Mouse (Mus musculus): ENCODE data around the gene Actr5. TPM values are rescaled to one million over a fixed set of nuclear protein-coding genes. Genes with fewer than 3 reads are reported as not detected.

Gene Actr5
- polyA plus RNA-seq, 2 experiments: 3.6 to 4.9 TPM

GRCm38 (mm10) chr2:158659346-158659745 is 34.7 kb downstream of the Actr5 start:
- H3K9ac ChIP-seq (replicated peaks): no peak overlapping the region
- H3K4me1 ChIP-seq (replicated peaks; ENCODE audit: control insufficient read depth in 2 of 2, insufficient read depth in 2 of 2, low read length in 1 of 2): no peaks in the 10 kb centered on the region; a peak in 1 of 4 replicates
- H3K27me3 ChIP-seq (ENCODE audit: control insufficient read depth, insufficient read depth, low read length): no peaks in the 10 kb centered on the region
- no peak overlapping the region for H3K4me3 ChIP-seq (ENCODE audit: insufficient read depth in 1 of 2, low read depth in 2 of 2, low read length in 2 of 2)
- WGBS (ENCODE audit: insufficient replicate concordance): 61% methylated on average over 3 of the region's 3 CpGs
- H3K9me3 ChIP-seq (ENCODE audit: control insufficient read depth, low read length): no peaks in the 10 kb centered on the region
- TF ChIP-seq EP300 (IDR thresholded peaks at IDR 0.05; ENCODE audit: low read depth): no peak
- no peak for TF ChIP-seq CTCF (IDR thresholded peaks at IDR 0.05; ENCODE audit: low read depth)
- DNase-seq (ENCODE audit: low read depth in 3 of 3, low spot score in 3 of 3) (no peak), ATAC-seq (ENCODE audit: insufficient read depth) (no peak)
- no peaks in the 10 kb centered on the region for H3K36me3 ChIP-seq (replicated peaks; ENCODE audit: control insufficient read depth, insufficient read depth, low read depth)
- no peak overlapping the region for H3K27ac ChIP-seq
- H3K4me2 ChIP-seq (ENCODE audit: low read depth): no peak overlapping the region

GRCm38 (mm10) chr2:158665098-158665497 is 40.4 kb downstream of the Actr5 start, which contains the start of gene Ppp1r16b:
Ppp1r16b (plus strand) TSS chr2:158665398.
- Histone ChIP-seq H3K27ac (no peak within 1 kb of the TSS), H3K4me2 (ENCODE audit: low read depth) (no peak within 1 kb of the TSS), H3K36me3 (replicated peaks; ENCODE audit: control insufficient read depth, insufficient read depth, low read depth) (no peaks in the 10 kb centered on the region), H3K9me3 (ENCODE audit: control insufficient read depth, low read length) (no peaks in the 10 kb centered on the region), H3K4me3 (ENCODE audit: insufficient read depth in 1 of 2, low read depth in 2 of 2, low read length in 2 of 2) (no peak within 1 kb of the TSS), H3K9ac (replicated peaks) (no peak within 1 kb of the TSS), H3K4me1 (replicated peaks; ENCODE audit: control insufficient read depth in 2 of 2, insufficient read depth in 2 of 2, low read length in 1 of 2) (no peaks in the 10 kb centered on the region), H3K27me3 (ENCODE audit: control insufficient read depth, insufficient read depth, low read length) (peaks cover 43% of the 10 kb centered on the region)
- ATAC-seq (ENCODE audit: insufficient read depth): no peak
- DNase-seq (ENCODE audit: low read depth in 3 of 3, low spot score in 3 of 3): no peak
- WGBS (ENCODE audit: insufficient replicate concordance): 45% methylated on average over 4 of the region's 4 CpGs
- no peak for TF ChIP-seq EP300 (IDR thresholded peaks at IDR 0.05; ENCODE audit: low read depth)
- no peak for TF ChIP-seq CTCF (IDR thresholded peaks at IDR 0.05; ENCODE audit: low read depth)

GRCm38 (mm10) chr2:158666071-158666800 is 41.5 kb downstream of the Actr5 start:
- no peaks in the 10 kb centered on the region for H3K9me3 ChIP-seq (ENCODE audit: control insufficient read depth, low read length)
- H3K4me2 ChIP-seq (ENCODE audit: low read depth): no peak overlapping the region
- no peak overlapping the region for H3K27ac ChIP-seq
- no peaks in the 10 kb centered on the region for H3K4me1 ChIP-seq (replicated peaks; ENCODE audit: control insufficient read depth in 2 of 2, insufficient read depth in 2 of 2, low read length in 1 of 2)
- no peak overlapping the region for H3K4me3 ChIP-seq (ENCODE audit: insufficient read depth in 1 of 2, low read depth in 2 of 2, low read length in 2 of 2)
- no peak for ATAC-seq (ENCODE audit: insufficient read depth)
- H3K27me3 ChIP-seq (ENCODE audit: control insufficient read depth, insufficient read depth, low read length): peaks cover 43% of the 10 kb centered on the region
- H3K36me3 ChIP-seq (replicated peaks; ENCODE audit: control insufficient read depth, insufficient read depth, low read depth): no peaks in the 10 kb centered on the region
- WGBS (ENCODE audit: insufficient replicate concordance): 11% methylated on average over 13 of the region's 13 CpGs
- TF ChIP-seq EP300 (IDR thresholded peaks at IDR 0.05; ENCODE audit: low read depth) (no peak), CTCF (IDR thresholded peaks at IDR 0.05; ENCODE audit: low read depth) (no peak)
- H3K9ac ChIP-seq (replicated peaks): no peak overlapping the region
- peak in 1 of 3 experiments; percentile 35 for DNase-seq (ENCODE audit: low read depth in 3 of 3, low spot score in 3 of 3)

- TF ChIP-seq EP300 (IDR thresholded peaks at IDR 0.05; ENCODE audit: low read depth): no peak
- TF ChIP-seq CTCF (IDR thresholded peaks at IDR 0.05; ENCODE audit: low read depth): no peak
These were observed 42.5 kb downstream of the Actr5 start for GRCm38 (mm10) chr2:158667022-158667670.

More at GRCm38 (mm10) chr2:158667022-158667670, 42.5 kb downstream of the Actr5 start:
- no peaks in the 10 kb centered on the region for H3K9me3 ChIP-seq (ENCODE audit: control insufficient read depth, low read length)
- H3K4me2 ChIP-seq (ENCODE audit: low read depth): peak overlapping the region; percentile 51
- H3K27me3 ChIP-seq (ENCODE audit: control insufficient read depth, insufficient read depth, low read length): peaks cover 43% of the 10 kb centered on the region
- no peaks in the 10 kb centered on the region for H3K36me3 ChIP-seq (replicated peaks; ENCODE audit: control insufficient read depth, insufficient read depth, low read depth)
- H3K9ac ChIP-seq (replicated peaks): no peak overlapping the region
- 2% methylated on average over 47 of the region's 47 CpGs for WGBS (ENCODE audit: insufficient replicate concordance)
- DNase-seq (ENCODE audit: low read depth in 3 of 3, low spot score in 3 of 3): no peak
- no peaks in the 10 kb centered on the region for H3K4me1 ChIP-seq (replicated peaks; ENCODE audit: control insufficient read depth in 2 of 2, insufficient read depth in 2 of 2, low read length in 1 of 2)
- H3K27ac ChIP-seq: no peak overlapping the region
- peak overlapping the region; percentile 21 to 31 for H3K4me3 ChIP-seq (ENCODE audit: insufficient read depth in 1 of 2, low read depth in 2 of 2, low read length in 2 of 2)
- peak; percentile 35; the same call in 1 of the 2 replicates for ATAC-seq (ENCODE audit: insufficient read depth)

Data from liver, embryonic 14.5 days (tissue).